Mouse (Mus musculus) cerebellum, adult 9-11 months (tissue): ENCODE measurements around the gene Scyl1.

Experiments
- DNase-seq: peaks from one replicate; pipeline ENCODE4 v3.0.0; 2022

Gene Scyl1

GRCm38 (mm10) chr19:5713255-5713654, 58.0 kb downstream of the Scyl1 start:
- DNase-seq: no peak

GRCm38 (mm10) chr19:5711907-5712460, 59.2 kb downstream of the Scyl1 start:
- DNase-seq: no peak

GRCm38 (mm10) chr19:5711218-5711617, 60.0 kb downstream of the Scyl1 start:
- peak; percentile 74 for DNase-seq

- no peak for DNase-seq
These were observed 60.6 kb downstream of the Scyl1 start for GRCm38 (mm10) chr19:5710581-5710980.

- DNase-seq: no peak
These were observed 61.2 kb downstream of the Scyl1 start for GRCm38 (mm10) chr19:5710068-5710467.
